Mouse (Mus musculus) heart, postnatal 0 days (tissue): ENCODE results near the gene Serpine3. TPM values are rescaled to one million over a fixed set of nuclear protein-coding genes. Genes with fewer than 3 reads are reported as not detected.

Experiments
- ATAC-seq: fragments of 200-750 bp; cut with Nextera tagmentation; 2 replicates; pipeline ENCODE4 v1.8.0; 2017; ENCODE audit warnings: low read depth, moderate number of reproducible peaks, moderate library complexity; ENCODE audit not compliant: insufficient read depth
- DNase-seq: peaks from one replicate; pipeline ENCODE4 v3.0.0-alpha.2; 2016; ENCODE audit warnings: low spot score
- H3K27ac ChIP-seq: fragments of 300-500 bp; sonication (generic); 2 replicates; pipeline ENCODE4 v1.5.1; 2014; ENCODE audit warnings: low read depth, mild to moderate bottlenecking
- H3K27me3 ChIP-seq: fragments of 300-500 bp; sonication (generic); 2 replicates; pipeline ENCODE4 v1.6.1; 2014; ENCODE audit warnings: low read length, mixed read lengths; ENCODE audit not compliant: control insufficient read depth, insufficient read depth
- H3K36me3 ChIP-seq: fragments of 300-500 bp; sonication (generic); replicated peaks from 2 replicates; pipeline ENCODE4 v1.6.1; 2014; ENCODE audit warnings: low read length, mixed read lengths; ENCODE audit not compliant: control insufficient read depth, insufficient read depth
- H3K4me1 ChIP-seq: fragments of 300-500 bp; sonication (generic); 2 replicates; pipeline ENCODE4 v1.6.1; 2014; ENCODE audit warnings: antibody characterized with exemption; ENCODE audit not compliant: control insufficient read depth, insufficient read depth
- H3K4me2 ChIP-seq: fragments of 300-500 bp; sonication (generic); 2 replicates; pipeline ENCODE4 v1.6.1; 2014; ENCODE audit warnings: low read depth, mild to moderate bottlenecking, low read length, moderate library complexity
- H3K4me3 ChIP-seq: fragments of 300-500 bp; sonication (generic); 2 replicates; pipeline ENCODE4 v1.5.1; 2014; ENCODE audit warnings: low read depth, low read length
- H3K9ac ChIP-seq: fragments of 300-500 bp; sonication (generic); replicated peaks from 2 replicates; pipeline ENCODE4 v1.6.1; 2014; ENCODE audit warnings: low read depth, low read length, mixed read lengths
- H3K9me3 ChIP-seq: fragments of 300-500 bp; sonication (generic); replicated peaks from 2 replicates; pipeline ENCODE4 v1.6.1; 2016; ENCODE audit warnings: low read length; ENCODE audit not compliant: control insufficient read depth
- CTCF ChIP-seq: IDR thresholded peaks from 2 replicates; pipeline ENCODE4 v1.5.1; 2016; ENCODE audit warnings: antibody characterized with exemption, control low read depth, low read depth
- EP300 ChIP-seq: IDR thresholded peaks from 2 replicates; pipeline ENCODE4 v1.6.1; 2016; ENCODE audit warnings: antibody characterized with exemption, low read depth
- WGBS: fragments of 180-500 bp; shearing (Covaris S2); extraction: QIAGEN DNeasy Blood & Tissue Kit; methylation state at CpG from one replicate; pipeline ENCODE4 v1.1.7; 2014; 5-methylcytosine and 5-hydroxymethylcytosine counted together
- polyA plus RNA-seq: library from polyadenylated mRNA; unstranded; fragments of >200 nt; fragmentation: Nextera tagmentation; extraction: Ambion mirVana; gene quantifications from 2 replicates; pipeline ENCODE4 v1.2.1, GENCODE M21; 2015
- total RNA-seq: library from RNA; depleted of rRNA; stranded (reverse); fragments of >200 nt; gene quantifications from 2 replicates; pipeline ENCODE4 v1.2.3, GENCODE M21; 2014; ENCODE audit warnings: low replicate concordance; rRNA removed

Serpine3 gene
- total RNA-seq (not detected in 2 replicates), polyA plus RNA-seq (not detected in 2 replicates)

- no peaks in the 10 kb centered on the region for H3K36me3 ChIP-seq
- no peaks in the 10 kb centered on the region for H3K27me3 ChIP-seq
- TF ChIP-seq EP300 (no peak), CTCF (no peak)
- no peak within 1 kb of the TSS for H3K9ac ChIP-seq
- ATAC-seq (no peak), DNase-seq (no peak)
- H3K4me2 ChIP-seq: no peak within 1 kb of the TSS
- no peaks in the 10 kb centered on the region for H3K9me3 ChIP-seq
- H3K4me1 ChIP-seq: no peaks in the 10 kb centered on the region
- H3K4me3 ChIP-seq: no peak within 1 kb of the TSS
- 76% methylated on average over 8 of the region's 8 CpGs for WGBS
- H3K27ac ChIP-seq: no peak within 1 kb of the TSS
Observed at GRCm38 (mm10) chr14:62663367-62663766, at the start of gene Serpine3. Gene Serpine3 (plus strand): TSS chr14:62663667.

- Histone ChIP-seq H3K27me3 (no peaks in the 10 kb centered on the region), H3K4me1 (no peaks in the 10 kb centered on the region), H3K9ac (no peak overlapping the region), H3K4me2 (no peak overlapping the region), H3K36me3 (no peaks in the 10 kb centered on the region), H3K27ac (no peak overlapping the region), H3K9me3 (no peaks in the 10 kb centered on the region), H3K4me3 (no peak overlapping the region)
- DNase-seq: no peak
- no peak for ATAC-seq
- no peak for TF ChIP-seq EP300
- no peak for TF ChIP-seq CTCF
- WGBS: 84% methylated on average over 3 of the region's 3 CpGs
Observed at GRCm38 (mm10) chr14:62622393-62622792, 41.1 kb upstream of the Serpine3 start.

- no peak for TF ChIP-seq EP300
- TF ChIP-seq CTCF: no peak
- no peaks in the 10 kb centered on the region for H3K36me3 ChIP-seq
- no peak overlapping the region for H3K4me2 ChIP-seq
- WGBS: 82% methylated on average over 5 of the region's 5 CpGs
- H3K9me3 ChIP-seq: no peaks in the 10 kb centered on the region
- ATAC-seq (no peak), DNase-seq (no peak)
- H3K27me3 ChIP-seq: no peaks in the 10 kb centered on the region
- no peak overlapping the region for H3K27ac ChIP-seq
- H3K4me3 ChIP-seq: no peak overlapping the region
- no peak overlapping the region for H3K9ac ChIP-seq
- no peaks in the 10 kb centered on the region for H3K4me1 ChIP-seq
Observed at GRCm38 (mm10) chr14:62627951-62628350, 35.5 kb upstream of the Serpine3 start.

GRCm38 (mm10) chr14:62637436-62638344, 25.8 kb upstream of the Serpine3 start:
- ATAC-seq: no peak
- DNase-seq: peak; percentile 18
- TF ChIP-seq CTCF (no peak), EP300 (no peak)
- Histone ChIP-seq H3K9me3 (no peaks in the 10 kb centered on the region), H3K4me1 (no peaks in the 10 kb centered on the region), H3K9ac (no peak overlapping the region), H3K27me3 (no peaks in the 10 kb centered on the region), H3K36me3 (no peaks in the 10 kb centered on the region), H3K4me2 (no peak overlapping the region), H3K4me3 (no peak overlapping the region), H3K27ac (no peak overlapping the region)
- WGBS: 22% methylated on average over 9 of the region's 9 CpGs

- DNase-seq: no peak
- Histone ChIP-seq H3K4me1 (no peaks in the 10 kb centered on the region), H3K27me3 (no peaks in the 10 kb centered on the region), H3K4me2 (no peak overlapping the region), H3K9me3 (no peaks in the 10 kb centered on the region), H3K36me3 (no peaks in the 10 kb centered on the region), H3K27ac (no peak overlapping the region), H3K9ac (no peak overlapping the region), H3K4me3 (no peak overlapping the region)
- no peak for ATAC-seq
- TF ChIP-seq CTCF (no peak), EP300 (no peak)
- WGBS: 52% methylated on average over 6 of the region's 6 CpGs
Observed at GRCm38 (mm10) chr14:62638345-62638702, 25.1 kb upstream of the Serpine3 start.
